Mouse (Mus musculus) heart, embryonic 16.5 days (tissue): ENCODE data around the gene Qrich2. TPM values are rescaled to one million over a fixed set of nuclear protein-coding genes. Genes with fewer than 3 reads are reported as not detected.
A peak's percentile ranks its signal among the peaks of the same experiment; 100 is the strongest.
"Not testable (repeated sequence)": the region's sequence is repeated elsewhere in the genome, so short reads cannot be mapped to it uniquely, and the experiment has no call there.

ENCODE experiments used
- ATAC-seq: fragments of 200-750 bp; cut with Nextera tagmentation; replicated peaks from 2 replicates; pipeline ENCODE4 v1.8.0; 2017; ENCODE audit warnings: moderate number of reproducible peaks; ENCODE audit not compliant: insufficient read depth, low FRiP score; ENCODE audit errors: extremely low read depth
- H3K27ac ChIP-seq: fragments of 300-500 bp; sonication (generic); 2 replicates; pipeline ENCODE4 v1.5.1; 2014; ENCODE audit warnings: mild to moderate bottlenecking, low read length, control low read depth, moderate library complexity
- H3K27me3 ChIP-seq: fragments of 300-500 bp; sonication (generic); 2 replicates; pipeline ENCODE4 v1.6.1; 2014; ENCODE audit warnings: low read length, mixed read lengths; ENCODE audit not compliant: control insufficient read depth, insufficient read depth
- H3K36me3 ChIP-seq: fragments of 300-500 bp; sonication (generic); 2 replicates; pipeline ENCODE4 v1.6.1; 2014; ENCODE audit not compliant: control insufficient read depth, insufficient read depth
- H3K4me1 ChIP-seq: fragments of 300-500 bp; sonication (generic); 2 replicates; pipeline ENCODE4 v1.6.1; 2014; ENCODE audit warnings: low read length, mixed read lengths; ENCODE audit not compliant: control insufficient read depth, insufficient read depth
- H3K4me2 ChIP-seq: fragments of 300-500 bp; sonication (generic); 2 replicates; pipeline ENCODE4 v1.6.1; 2014; ENCODE audit warnings: low read depth, mild to moderate bottlenecking, control low read depth, low read length
- H3K4me3 ChIP-seq: fragments of 300-500 bp; sonication (generic); 2 replicates; pipeline ENCODE4 v1.5.1; 2014; ENCODE audit warnings: mild to moderate bottlenecking, control low read depth, low read length
- H3K9ac ChIP-seq: fragments of 300-500 bp; sonication (generic); 2 replicates; pipeline ENCODE4 v1.6.1; 2014; ENCODE audit warnings: low read length, control low read depth
- H3K9me3 ChIP-seq: fragments of 300-500 bp; sonication (generic); replicated peaks from 2 replicates; pipeline ENCODE4 v1.6.1; 2016; ENCODE audit warnings: low read length; ENCODE audit not compliant: control insufficient read depth
- WGBS: fragments of 180-500 bp; shearing (Covaris S2); extraction: QIAGEN DNeasy Blood & Tissue Kit; methylation state at CpG from one replicate; pipeline ENCODE4 v1.1.7; 2014; 5-methylcytosine and 5-hydroxymethylcytosine counted together
- polyA plus RNA-seq: library from polyadenylated mRNA; unstranded; fragments of >200 nt; fragmentation: Nextera tagmentation; extraction: Ambion mirVana; gene quantifications from 2 replicates; pipeline ENCODE4 v1.2.1, GENCODE M21; 2015

The Qrich2 gene
- polyA plus RNA-seq, 1 experiment from 2014 or later = 0.07 TPM

DNA sequence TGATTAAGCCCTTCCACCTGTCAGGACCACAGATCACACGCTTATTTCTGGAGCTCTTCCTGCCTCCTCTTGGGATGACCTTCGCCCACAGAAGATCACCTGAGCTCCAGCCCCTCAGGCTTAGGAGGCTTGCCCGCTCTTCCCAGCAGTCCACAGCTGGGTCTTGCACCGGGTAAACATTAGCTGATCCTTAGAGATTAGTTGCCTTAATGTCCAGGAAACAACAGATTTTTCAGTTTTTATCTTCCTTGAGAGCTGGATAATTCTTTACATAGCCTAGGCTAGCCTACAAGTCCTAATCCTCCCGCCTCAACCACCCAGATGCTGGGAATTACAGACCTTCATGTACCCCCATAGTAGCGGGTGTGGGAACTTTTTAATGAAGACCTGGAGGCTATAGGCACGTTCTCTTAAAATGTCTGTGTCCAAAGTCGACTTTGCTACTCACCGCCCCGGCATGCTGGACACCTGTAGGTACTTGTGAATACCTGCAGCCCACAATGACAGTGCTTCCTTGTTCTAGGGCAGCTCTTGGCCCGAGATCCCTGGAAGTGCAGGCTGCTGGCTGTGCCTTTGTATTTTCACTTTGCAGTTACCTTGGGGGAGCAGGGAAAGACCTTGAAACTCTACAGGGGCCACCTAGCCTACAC is 34.5 kb downstream of the Qrich2 start:
- peak overlapping the region; percentile 40 for H3K4me2 ChIP-seq
- no peak for ATAC-seq
- H3K9me3 ChIP-seq = no peaks in the 10 kb centered on the region
- H3K4me1 ChIP-seq = peaks cover 28% of the 10 kb centered on the region
- WGBS = 65% methylated on average over 11 of the region's 11 CpGs
- H3K27ac ChIP-seq = no peak overlapping the region
- peak overlapping the region; percentile 23 for H3K4me3 ChIP-seq
- H3K9ac ChIP-seq = peak overlapping the region; percentile 4; the same call in 1 of the 2 replicates
- no peaks in the 10 kb centered on the region; the same call in 1 of the 2 replicates for H3K36me3 ChIP-seq
- no peaks in the 10 kb centered on the region for H3K27me3 ChIP-seq

DNA sequence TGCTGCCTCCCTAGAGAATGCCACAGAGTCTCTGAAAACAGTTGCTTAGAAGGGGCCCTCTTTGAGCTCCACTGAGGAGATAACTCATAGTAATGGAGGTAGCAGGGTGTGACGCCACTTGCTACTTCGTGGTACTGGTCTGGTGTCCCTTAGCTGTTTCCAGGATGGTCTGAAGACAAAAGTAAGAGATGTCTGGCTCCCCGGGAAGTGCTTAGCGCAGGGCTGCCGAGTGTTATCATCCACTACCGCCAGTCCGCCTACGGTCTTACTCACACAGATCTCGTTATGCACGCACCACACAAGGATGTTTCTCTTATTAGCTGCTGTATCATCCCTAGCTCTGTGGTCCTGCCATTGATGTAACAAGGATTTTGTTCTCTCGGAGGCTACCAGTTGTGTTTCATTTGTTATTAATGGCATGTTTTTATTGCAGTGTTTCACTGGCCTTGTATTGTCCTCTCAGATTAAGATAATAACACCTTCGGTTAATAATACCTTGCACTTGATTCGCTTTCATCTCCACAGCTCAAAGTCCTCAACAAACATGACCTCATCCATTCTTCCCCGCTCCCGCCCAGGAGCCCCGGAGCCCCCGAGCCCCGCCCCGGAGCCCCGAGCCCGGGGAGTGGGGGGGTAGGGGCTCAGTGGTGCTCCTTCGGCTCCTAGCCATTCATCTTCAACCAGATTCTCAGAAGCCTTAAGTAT is 35.2 kb downstream of the Qrich2 start:
- Histone ChIP-seq H3K36me3 (no peaks in the 10 kb centered on the region; the same call in 1 of the 2 replicates), H3K9me3 (no peaks in the 10 kb centered on the region), H3K4me3 (peak overlapping the region; percentile 23), H3K9ac (peak overlapping the region; percentile 4; the same call in 1 of the 2 replicates), H3K4me2 (peak overlapping the region; percentile 40), H3K4me1 (peaks cover 21% of the 10 kb centered on the region), H3K27me3 (no peaks in the 10 kb centered on the region), H3K27ac (no peak overlapping the region)
- 20% methylated on average over 22 of the region's 22 CpGs for WGBS
- no peak for ATAC-seq

DNA sequence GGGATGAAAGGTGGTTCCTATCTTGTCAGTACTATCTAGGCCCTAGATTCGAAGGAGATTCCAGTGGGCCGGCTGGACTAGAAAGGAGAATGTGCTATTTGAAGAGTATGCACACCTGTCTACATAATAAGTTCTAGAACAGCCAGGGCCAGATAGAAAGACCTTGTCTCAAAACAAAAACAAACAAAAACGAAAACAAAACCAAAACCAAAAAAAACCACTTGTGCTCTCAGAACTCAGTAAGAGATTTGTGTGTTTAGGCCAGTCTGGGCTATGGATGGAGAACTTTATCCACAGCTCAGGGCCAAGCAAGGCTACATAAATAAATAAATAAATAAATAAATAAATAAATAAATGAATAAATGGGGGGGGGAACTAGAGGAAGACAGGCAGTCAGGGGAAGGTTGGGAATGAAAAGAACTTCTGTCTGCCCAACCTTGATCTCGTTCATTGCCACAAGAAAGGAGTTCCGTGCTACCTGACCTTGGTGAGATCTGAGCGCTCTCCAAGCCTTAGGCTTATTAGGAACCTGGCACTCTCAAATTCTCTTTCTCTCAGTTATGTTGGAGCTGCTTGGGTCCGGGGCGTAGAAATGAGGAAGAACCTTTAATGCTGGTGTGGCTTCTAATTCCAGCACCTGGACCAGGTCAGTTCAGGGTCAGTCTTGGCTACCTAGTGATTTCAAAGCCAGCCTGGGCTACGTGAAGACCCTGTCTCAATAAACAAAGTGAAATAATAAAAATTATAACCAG is 36.0 kb downstream of the Qrich2 start:
- Histone ChIP-seq H3K27me3 (no peaks in the 10 kb centered on the region), H3K9ac (no peak overlapping the region), H3K36me3 (no peaks in the 10 kb centered on the region), H3K4me1 (peaks cover 13% of the 10 kb centered on the region), H3K9me3 (no peaks in the 10 kb centered on the region), H3K4me2 (no peak overlapping the region), H3K4me3 (no peak overlapping the region), H3K27ac (no peak overlapping the region)
- WGBS = 77% methylated on average over 9 of the region's 9 CpGs
- ATAC-seq = no peak

DNA sequence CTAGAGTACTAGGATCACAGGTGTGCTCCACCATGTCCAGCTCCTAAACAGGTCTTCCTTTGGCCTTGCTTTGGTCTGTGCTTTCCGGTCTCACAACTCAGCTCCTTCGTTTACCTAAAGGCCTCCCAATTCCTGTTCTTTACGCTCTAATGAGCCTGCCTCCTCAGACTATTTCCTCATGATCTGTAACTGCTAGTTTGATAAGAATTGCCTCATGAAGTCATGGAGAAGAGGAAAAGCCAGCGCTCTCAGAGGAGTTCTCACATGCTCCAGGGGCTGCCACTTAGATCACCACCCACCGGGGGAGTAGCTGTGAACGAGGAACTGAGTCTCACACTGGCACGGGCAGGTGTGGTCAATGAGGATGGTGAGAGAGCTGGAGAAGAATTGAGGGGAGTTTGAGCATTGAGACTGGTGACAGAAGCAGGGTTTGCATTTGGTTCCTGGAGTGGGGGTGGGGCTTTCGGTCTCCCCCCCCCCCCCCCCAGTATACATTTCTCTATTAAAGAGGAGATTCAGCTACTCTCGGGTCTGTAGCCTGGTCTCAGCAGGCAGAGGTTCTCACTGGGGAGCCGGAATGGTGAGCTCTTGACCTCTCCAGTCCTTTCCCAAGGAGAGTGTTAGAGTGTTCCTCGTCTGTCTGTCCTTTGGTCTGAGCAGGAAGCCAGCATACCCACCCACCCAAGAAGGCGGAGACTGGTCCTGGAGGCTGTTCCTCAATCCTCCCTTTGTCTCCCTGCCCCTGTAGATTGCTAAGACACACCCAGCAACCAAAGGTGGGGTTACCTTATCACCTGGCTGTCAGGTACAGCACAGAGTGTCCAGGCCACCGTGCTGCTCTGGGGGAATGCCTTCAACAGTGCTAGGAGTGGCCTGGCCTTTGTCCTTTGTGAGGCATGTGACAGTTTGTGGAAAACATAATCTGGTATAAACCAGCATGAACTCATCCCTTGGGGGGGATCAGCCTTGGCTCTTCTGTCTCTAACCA is 36.9 kb downstream of the Qrich2 start:
- no peak overlapping the region for H3K4me2 ChIP-seq
- no peak overlapping the region for H3K9ac ChIP-seq
- 0 out of 2 replicates have a peak overlapping the region, but pooled peaks have one; percentile 15 for H3K27ac ChIP-seq
- no peaks in the 10 kb centered on the region for H3K36me3 ChIP-seq
- peaks cover 14% of the 10 kb centered on the region for H3K4me1 ChIP-seq
- no peaks in the 10 kb centered on the region for H3K9me3 ChIP-seq
- 40% methylated on average over 13 of the region's 13 CpGs for WGBS
- no peak for ATAC-seq
- H3K4me3 ChIP-seq = no peak overlapping the region
- H3K27me3 ChIP-seq = no peaks in the 10 kb centered on the region

DNA sequence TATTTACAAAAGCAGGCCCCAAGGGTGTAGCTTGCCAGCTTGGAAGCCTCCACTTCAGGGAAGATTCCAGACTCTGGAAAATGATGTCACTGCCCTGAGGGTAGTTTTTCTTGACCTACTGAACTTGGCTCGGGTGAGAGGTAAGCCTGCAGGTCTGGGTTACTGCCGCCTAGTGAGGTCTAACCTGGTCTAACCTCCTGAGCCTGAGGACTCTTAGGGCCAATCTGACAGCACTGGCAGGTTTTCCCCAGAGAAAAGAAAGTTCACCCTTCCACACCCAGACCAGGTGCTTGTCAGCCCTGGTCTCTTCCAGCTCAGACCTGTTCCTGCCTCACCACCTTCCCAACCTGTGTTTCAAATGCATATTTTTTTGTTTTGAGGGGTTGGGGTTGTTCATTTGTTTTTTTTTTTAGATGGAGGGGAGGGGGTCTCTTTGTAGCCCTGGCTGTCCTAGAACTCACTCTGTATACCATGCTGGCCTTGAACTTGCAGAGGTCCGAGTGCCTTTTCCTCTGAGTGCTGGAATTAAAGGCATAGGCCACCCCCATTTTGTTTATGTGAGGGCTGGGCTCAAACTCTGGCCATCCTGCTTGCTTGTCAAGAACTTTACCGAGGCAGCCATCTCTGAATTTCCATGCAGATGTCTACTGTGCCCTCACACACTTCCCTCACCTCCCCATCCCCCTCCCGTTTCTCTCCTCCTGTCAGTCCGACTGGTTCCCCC is 39.0 kb downstream of the Qrich2 start:
- Histone ChIP-seq H3K9ac (no peak overlapping the region), H3K27me3 (no peaks in the 10 kb centered on the region), H3K4me2 (no peak overlapping the region), H3K9me3 (no peaks in the 10 kb centered on the region), H3K36me3 (no peaks in the 10 kb centered on the region), H3K4me1 (peaks cover 14% of the 10 kb centered on the region), H3K27ac (no peak overlapping the region), H3K4me3 (no peak overlapping the region)
- no peak for ATAC-seq
- 69% methylated on average over 6 of the region's 6 CpGs for WGBS

DNA sequence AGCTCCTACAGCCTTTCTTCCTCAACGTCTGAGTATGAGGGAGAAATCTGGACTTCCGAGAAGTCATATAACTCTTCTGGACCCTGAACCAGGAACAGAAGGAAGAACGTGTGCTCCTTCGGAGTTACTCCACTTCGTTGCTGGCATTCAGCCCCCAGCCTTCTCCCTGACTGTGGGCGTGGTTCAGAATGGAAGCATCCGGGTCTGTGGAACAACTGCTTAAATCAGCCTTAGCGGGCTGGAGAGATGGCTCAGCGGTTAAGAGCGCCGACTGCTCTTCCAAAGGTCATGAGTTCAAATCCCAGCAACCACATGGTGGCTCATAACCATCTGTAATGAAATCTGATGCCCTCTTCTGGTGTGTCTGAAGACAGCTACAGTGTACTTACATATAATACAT is 39.7 kb downstream of the Qrich2 start:
- H3K4me1 ChIP-seq = peaks cover 13% of the 10 kb centered on the region
- not testable (repeated sequence) for H3K36me3 ChIP-seq, H3K9me3 ChIP-seq, H3K27me3 ChIP-seq, H3K27ac ChIP-seq, ATAC-seq, H3K9ac ChIP-seq, H3K4me3 ChIP-seq, H3K4me2 ChIP-seq
- 77% methylated on average over 11 of the region's 11 CpGs for WGBS

DNA sequence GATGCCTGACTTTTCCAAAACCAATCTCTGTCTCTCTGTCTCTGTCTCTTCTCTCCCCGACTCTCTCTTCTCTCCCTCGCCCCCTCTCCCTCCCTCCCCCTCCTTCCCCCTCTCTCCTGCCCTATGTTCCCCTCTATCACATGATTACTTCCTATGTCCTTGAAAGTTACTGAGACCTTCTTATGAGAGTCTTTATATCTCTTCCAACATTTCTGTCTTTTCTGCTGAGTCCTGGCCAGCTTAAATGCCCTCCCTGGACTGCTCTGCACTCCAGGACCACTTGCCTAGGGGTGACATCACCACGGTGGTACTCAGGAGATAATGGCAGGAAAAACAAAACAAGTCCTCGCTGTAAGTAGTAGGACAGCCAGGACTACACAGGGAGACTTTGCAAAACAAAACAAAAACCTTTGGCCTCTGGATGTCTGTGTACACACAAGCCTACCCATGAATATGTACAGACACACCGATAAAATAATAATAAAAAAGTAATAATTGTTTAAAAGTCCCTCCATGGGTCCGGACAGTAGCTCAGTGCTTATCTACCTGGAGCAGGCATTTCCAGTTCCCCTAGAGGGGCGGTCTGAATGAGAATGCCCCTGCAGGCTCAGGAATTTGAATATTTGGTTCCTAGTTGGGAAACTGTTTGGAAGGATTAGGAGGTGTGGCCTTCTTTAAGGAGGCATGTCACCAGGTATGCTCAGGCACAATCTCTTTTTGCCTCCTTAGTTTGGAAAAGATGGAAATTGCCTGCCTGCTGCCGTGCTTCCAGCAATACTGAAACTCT is 41.2 kb downstream of the Qrich2 start:
- Histone ChIP-seq H3K4me2 (no peak overlapping the region), H3K27me3 (no peaks in the 10 kb centered on the region), H3K9me3 (no peaks in the 10 kb centered on the region), H3K36me3 (no peaks in the 10 kb centered on the region), H3K4me1 (peaks cover 7% of the 10 kb centered on the region), H3K4me3 (no peak overlapping the region), H3K27ac (no peak overlapping the region; the same call in 1 of the 2 replicates), H3K9ac (no peak overlapping the region)
- ATAC-seq = no peak
- 30% methylated on average over 8 of the region's 8 CpGs for WGBS
